Mouse (Mus musculus) thymus, adult 2 months (tissue): ENCODE measurements around the gene Fam214a.

Experiments used
- CTCF ChIP-seq: fragments of 200-500 bp; IDR thresholded peaks from 2 replicates; pipeline ENCODE4 v1.5.1; 2012; ENCODE audit warnings: mild to moderate bottlenecking, control low read depth, low read length, moderate library complexity, borderline replicate concordance; ENCODE audit not compliant: control insufficient read depth, poor library complexity, insufficient read depth; ENCODE audit errors: extremely low read depth
- POLR2A ChIP-seq: fragments of 200-500 bp; IDR thresholded peaks from 2 replicates; pipeline ENCODE4 v1.6.1; 2012; ENCODE audit warnings: mild to moderate bottlenecking, low read length, control low read depth, moderate library complexity; ENCODE audit not compliant: control insufficient read depth, poor library complexity, insufficient read depth; ENCODE audit errors: extremely low read depth

DNA sequence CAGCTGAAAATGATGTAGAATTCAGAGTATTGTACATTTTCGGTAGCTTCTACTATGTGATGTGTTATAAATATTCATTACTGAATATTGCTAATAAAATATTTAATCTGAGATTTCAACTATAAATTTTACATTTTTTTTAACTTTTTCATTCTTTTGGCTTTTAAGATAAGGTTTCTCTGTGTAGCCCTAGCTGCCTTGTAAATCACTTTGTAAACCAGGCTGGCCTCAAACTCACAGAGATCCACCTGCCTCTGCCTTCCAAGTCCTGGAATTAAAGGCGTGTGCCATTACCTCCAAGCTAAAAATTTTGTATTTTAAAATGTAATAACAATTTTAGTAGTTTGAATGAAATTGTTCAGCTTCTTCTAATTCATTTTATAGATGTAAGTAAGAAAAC is 63.9 kb downstream of the Fam214a start:
- TF ChIP-seq CTCF (no peak), POLR2A (no peak)
